Mouse (Mus musculus): ENCODE results near the gene Itpkb. TPM values are rescaled to one million over a fixed set of nuclear protein-coding genes. Genes with fewer than 3 reads are reported as not detected.
A peak's percentile ranks its signal among the peaks of the same experiment; 100 is the strongest.

Gene Itpkb
- polyA plus RNA-seq, 1 experiment from 2014 or later, result 3.4 TPM

- H3K9me3 ChIP-seq (replicated peaks; ENCODE audit: control insufficient read depth, low read length), result no peaks in the 10 kb centered on the region
- no peaks in the 10 kb centered on the region for H3K4me1 ChIP-seq (ENCODE audit: control insufficient read depth, insufficient read depth, low read length)
- no peaks in the 10 kb centered on the region for H3K36me3 ChIP-seq (replicated peaks; ENCODE audit: control insufficient read depth, insufficient read depth, low read depth, low read length)
- WGBS, result 72% methylated on average over 3 of the region's 3 CpGs
- no peak overlapping the region for H3K4me2 ChIP-seq (ENCODE audit: low read depth, low read length)
- H3K9ac ChIP-seq (replicated peaks; ENCODE audit: low read length), result no peak overlapping the region
- no peak overlapping the region for H3K27ac ChIP-seq (replicated peaks; ENCODE audit: low read depth, low read length)
- no peak overlapping the region for H3K4me3 ChIP-seq (ENCODE audit: low read depth, low read length)
- ATAC-seq (replicated peaks; ENCODE audit: insufficient number of reproducible peaks, low FRiP score, low TSS enrichment, low read depth), result no peak
- H3K27me3 ChIP-seq (ENCODE audit: control insufficient read depth, insufficient read depth, low read length), result no peaks in the 10 kb centered on the region
- no peak for DNase-seq (ENCODE audit: low spot score)
Measured at GRCm38 (mm10) chr1:180398446-180398845, 68.2 kb downstream of the Itpkb start.

- WGBS, result 79% methylated on average over 4 of the region's 4 CpGs
- Histone ChIP-seq H3K9me3 (replicated peaks; ENCODE audit: control insufficient read depth, low read length) (no peaks in the 10 kb centered on the region), H3K9ac (replicated peaks; ENCODE audit: low read length) (no peak overlapping the region), H3K4me2 (ENCODE audit: low read depth, low read length) (no peak overlapping the region), H3K36me3 (replicated peaks; ENCODE audit: control insufficient read depth, insufficient read depth, low read depth, low read length) (no peaks in the 10 kb centered on the region), H3K27me3 (ENCODE audit: control insufficient read depth, insufficient read depth, low read length) (no peaks in the 10 kb centered on the region), H3K4me1 (ENCODE audit: control insufficient read depth, insufficient read depth, low read length) (0 out of 2 replicates have a peak, but pooled peaks cover 5% of the 10 kb centered on the region), H3K4me3 (ENCODE audit: low read depth, low read length) (no peak overlapping the region), H3K27ac (replicated peaks; ENCODE audit: low read depth, low read length) (no peak overlapping the region)
- ATAC-seq (replicated peaks; ENCODE audit: insufficient number of reproducible peaks, low FRiP score, low TSS enrichment, low read depth) (no peak), DNase-seq (ENCODE audit: low spot score) (no peak)
Measured at GRCm38 (mm10) chr1:180400691-180401455, 70.6 kb downstream of the Itpkb start.

GRCm38 (mm10) chr1:180401725-180402124 lies 71.4 kb downstream of the Itpkb start:
- Histone ChIP-seq H3K4me3 (ENCODE audit: low read depth, low read length) (no peak overlapping the region), H3K9me3 (replicated peaks; ENCODE audit: control insufficient read depth, low read length) (no peaks in the 10 kb centered on the region), H3K27me3 (ENCODE audit: control insufficient read depth, insufficient read depth, low read length) (no peaks in the 10 kb centered on the region), H3K4me1 (ENCODE audit: control insufficient read depth, insufficient read depth, low read length) (0 out of 2 replicates have a peak, but pooled peaks cover 5% of the 10 kb centered on the region), H3K27ac (replicated peaks; ENCODE audit: low read depth, low read length) (no peak overlapping the region), H3K4me2 (ENCODE audit: low read depth, low read length) (no peak overlapping the region), H3K36me3 (replicated peaks; ENCODE audit: control insufficient read depth, insufficient read depth, low read depth, low read length) (no peaks in the 10 kb centered on the region), H3K9ac (replicated peaks; ENCODE audit: low read length) (no peak overlapping the region)
- DNase-seq (ENCODE audit: low spot score), result no peak
- 89% methylated on average over 6 of the region's 6 CpGs for WGBS
- no peak for ATAC-seq (replicated peaks; ENCODE audit: insufficient number of reproducible peaks, low FRiP score, low TSS enrichment, low read depth)

- no peak for DNase-seq (ENCODE audit: low spot score)
- H3K4me3 ChIP-seq (ENCODE audit: low read depth, low read length), result no peak overlapping the region
- H3K36me3 ChIP-seq (replicated peaks; ENCODE audit: control insufficient read depth, insufficient read depth, low read depth, low read length), result no peaks in the 10 kb centered on the region
- WGBS, result 86% methylated on average over 11 of the region's 11 CpGs
- no peaks in the 10 kb centered on the region for H3K27me3 ChIP-seq (ENCODE audit: control insufficient read depth, insufficient read depth, low read length)
- H3K4me2 ChIP-seq (ENCODE audit: low read depth, low read length), result no peak overlapping the region
- no peaks in the 10 kb centered on the region for H3K9me3 ChIP-seq (replicated peaks; ENCODE audit: control insufficient read depth, low read length)
- 0 out of 2 replicates have a peak, but pooled peaks cover 5% of the 10 kb centered on the region for H3K4me1 ChIP-seq (ENCODE audit: control insufficient read depth, insufficient read depth, low read length)
- ATAC-seq (replicated peaks; ENCODE audit: insufficient number of reproducible peaks, low FRiP score, low TSS enrichment, low read depth), result no peak
- no peak overlapping the region for H3K9ac ChIP-seq (replicated peaks; ENCODE audit: low read length)
- no peak overlapping the region for H3K27ac ChIP-seq (replicated peaks; ENCODE audit: low read depth, low read length)
Measured at GRCm38 (mm10) chr1:180402481-180403081, 72.3 kb downstream of the Itpkb start.

- WGBS, result 89% methylated on average over 8 of the region's 8 CpGs
- no peak overlapping the region for H3K4me2 ChIP-seq (ENCODE audit: low read depth, low read length)
- no peaks in the 10 kb centered on the region for H3K36me3 ChIP-seq (replicated peaks; ENCODE audit: control insufficient read depth, insufficient read depth, low read depth, low read length)
- no peaks in the 10 kb centered on the region for H3K9me3 ChIP-seq (replicated peaks; ENCODE audit: control insufficient read depth, low read length)
- ATAC-seq (replicated peaks; ENCODE audit: insufficient number of reproducible peaks, low FRiP score, low TSS enrichment, low read depth) (no peak), DNase-seq (ENCODE audit: low spot score) (no peak)
- no peak overlapping the region for H3K9ac ChIP-seq (replicated peaks; ENCODE audit: low read length)
- peak overlapping the region; percentile 78; the same call in 1 of the 2 replicates for H3K27ac ChIP-seq (replicated peaks; ENCODE audit: low read depth, low read length)
- no peak overlapping the region for H3K4me3 ChIP-seq (ENCODE audit: low read depth, low read length)
- H3K27me3 ChIP-seq (ENCODE audit: control insufficient read depth, insufficient read depth, low read length), result no peaks in the 10 kb centered on the region
- peaks cover 5% of the 10 kb centered on the region; the same call in 1 of the 2 replicates for H3K4me1 ChIP-seq (ENCODE audit: control insufficient read depth, insufficient read depth, low read length)
Measured at GRCm38 (mm10) chr1:180403357-180403693, 73.0 kb downstream of the Itpkb start.

GRCm38 (mm10) chr1:180403694-180404606 lies 73.7 kb downstream of the Itpkb start:
- DNase-seq (ENCODE audit: low spot score) (peak; percentile 32), ATAC-seq (replicated peaks; ENCODE audit: insufficient number of reproducible peaks, low FRiP score, low TSS enrichment, low read depth) (no peak)
- Histone ChIP-seq H3K4me1 (ENCODE audit: control insufficient read depth, insufficient read depth, low read length) (peaks cover 5% of the 10 kb centered on the region; the same call in 1 of the 2 replicates), H3K27me3 (ENCODE audit: control insufficient read depth, insufficient read depth, low read length) (no peaks in the 10 kb centered on the region), H3K9me3 (replicated peaks; ENCODE audit: control insufficient read depth, low read length) (no peaks in the 10 kb centered on the region), H3K4me3 (ENCODE audit: low read depth, low read length) (no peak overlapping the region), H3K9ac (replicated peaks; ENCODE audit: low read length) (no peak overlapping the region; the same call in 1 of the 2 replicates), H3K36me3 (replicated peaks; ENCODE audit: control insufficient read depth, insufficient read depth, low read depth, low read length) (no peaks in the 10 kb centered on the region), H3K4me2 (ENCODE audit: low read depth, low read length) (no peak overlapping the region), H3K27ac (replicated peaks; ENCODE audit: low read depth, low read length) (peak overlapping the region; percentile 78)
- 59% methylated on average over 32 of the region's 32 CpGs for WGBS

GRCm38 (mm10) chr1:180404706-180405105 lies 74.4 kb downstream of the Itpkb start:
- no peaks in the 10 kb centered on the region for H3K9me3 ChIP-seq (replicated peaks; ENCODE audit: control insufficient read depth, low read length)
- no peak overlapping the region for H3K4me3 ChIP-seq (ENCODE audit: low read depth, low read length)
- 93% methylated on average over 3 of the region's 3 CpGs for WGBS
- H3K4me1 ChIP-seq (ENCODE audit: control insufficient read depth, insufficient read depth, low read length), result peaks cover 5% of the 10 kb centered on the region; the same call in 1 of the 2 replicates
- H3K27me3 ChIP-seq (ENCODE audit: control insufficient read depth, insufficient read depth, low read length), result no peaks in the 10 kb centered on the region
- no peak for DNase-seq (ENCODE audit: low spot score)
- H3K27ac ChIP-seq (replicated peaks; ENCODE audit: low read depth, low read length), result peak overlapping the region; percentile 78
- H3K4me2 ChIP-seq (ENCODE audit: low read depth, low read length), result no peak overlapping the region
- ATAC-seq (replicated peaks; ENCODE audit: insufficient number of reproducible peaks, low FRiP score, low TSS enrichment, low read depth), result no peak
- H3K36me3 ChIP-seq (replicated peaks; ENCODE audit: control insufficient read depth, insufficient read depth, low read depth, low read length), result no peaks in the 10 kb centered on the region
- H3K9ac ChIP-seq (replicated peaks; ENCODE audit: low read length), result no peak overlapping the region; the same call in 1 of the 2 replicates

All from embryonic facial prominence, embryonic 11.5 days (tissue).